Mouse (Mus musculus): ENCODE measurements at regions not wholly inside any gene's neighbourhood (a gene's known extent, or its start where the extent isn't known, plus 50 kb on each side); places are given as distances from the start of the nearest gene placed in this dataset.

- H3K4me3 ChIP-seq (ENCODE audit: low read depth, low read length): no peak overlapping the region
- 53% methylated on average over 16 of the region's 16 CpGs for WGBS
- no peaks in the 10 kb centered on the region for H3K9me3 ChIP-seq (ENCODE audit: control insufficient read depth, low read length)
- no peaks in the 10 kb centered on the region for H3K4me1 ChIP-seq (ENCODE audit: control insufficient read depth, insufficient read depth, low read length)
- no peaks in the 10 kb centered on the region for H3K36me3 ChIP-seq (ENCODE audit: control insufficient read depth, insufficient read depth, low read length)
- no peak overlapping the region for H3K4me2 ChIP-seq
- no peak for DNase-seq (ENCODE audit: low spot score, missing footprints)
- no peak overlapping the region for H3K27ac ChIP-seq (ENCODE audit: low read depth, low read length)
- no peaks in the 10 kb centered on the region for H3K27me3 ChIP-seq (ENCODE audit: control insufficient read depth, insufficient read depth, low read length)
- no peak overlapping the region for H3K9ac ChIP-seq (ENCODE audit: low read length)
- no peak for ATAC-seq (ENCODE audit: low FRiP score)
These were observed 1973.6 kb upstream of the 5930422O12Rik start for GRCm38 (mm10) chr8:31454736-31455391.

DNA sequence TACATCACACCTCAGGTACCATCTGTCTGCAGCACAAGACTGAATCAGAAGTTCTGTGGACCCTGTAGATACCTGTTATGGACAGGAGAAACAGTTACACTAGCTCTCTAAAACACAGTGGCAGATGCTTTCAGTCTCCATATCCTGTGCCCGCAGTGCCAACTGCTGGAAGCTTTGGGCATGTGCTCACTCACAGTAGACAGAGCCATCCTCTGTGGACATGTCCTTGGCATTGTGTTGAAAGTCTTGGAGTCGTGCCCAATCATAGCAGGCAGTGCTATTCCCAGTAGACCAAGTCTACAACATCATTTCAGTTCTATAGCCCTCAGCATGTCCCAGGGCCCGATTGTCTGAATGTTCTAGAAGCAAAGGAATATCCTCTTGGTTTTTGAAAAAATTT is 1968.2 kb upstream of the 5930422O12Rik start:
- Histone ChIP-seq H3K27ac (ENCODE audit: low read depth, low read length) (no peak overlapping the region), H3K4me1 (ENCODE audit: control insufficient read depth, insufficient read depth, low read length) (no peaks in the 10 kb centered on the region), H3K4me2 (no peak overlapping the region), H3K36me3 (ENCODE audit: control insufficient read depth, insufficient read depth, low read length) (no peaks in the 10 kb centered on the region), H3K4me3 (ENCODE audit: low read depth, low read length) (no peak overlapping the region), H3K9me3 (ENCODE audit: control insufficient read depth, low read length) (no peaks in the 10 kb centered on the region), H3K27me3 (ENCODE audit: control insufficient read depth, insufficient read depth, low read length) (no peaks in the 10 kb centered on the region), H3K9ac (ENCODE audit: low read length) (no peak overlapping the region)
- DNase-seq (ENCODE audit: low spot score, missing footprints) (no peak), ATAC-seq (ENCODE audit: low FRiP score) (no peak)
- 85% methylated on average over 3 of the region's 3 CpGs for WGBS

Measured in midbrain, embryonic 11.5 days (tissue).